Mouse (Mus musculus): ENCODE data around the gene Ldhd. TPM values are rescaled to one million over a fixed set of nuclear protein-coding genes. Genes with fewer than 3 reads are reported as not detected.
"Not testable (repeated sequence)": the region's sequence is repeated elsewhere in the genome, so short reads cannot be mapped to it uniquely, and the experiment has no call there.

Ldhd gene
- polyA plus RNA-seq, 1 experiment from 2014 or later = 0.22 TPM

DNA sequence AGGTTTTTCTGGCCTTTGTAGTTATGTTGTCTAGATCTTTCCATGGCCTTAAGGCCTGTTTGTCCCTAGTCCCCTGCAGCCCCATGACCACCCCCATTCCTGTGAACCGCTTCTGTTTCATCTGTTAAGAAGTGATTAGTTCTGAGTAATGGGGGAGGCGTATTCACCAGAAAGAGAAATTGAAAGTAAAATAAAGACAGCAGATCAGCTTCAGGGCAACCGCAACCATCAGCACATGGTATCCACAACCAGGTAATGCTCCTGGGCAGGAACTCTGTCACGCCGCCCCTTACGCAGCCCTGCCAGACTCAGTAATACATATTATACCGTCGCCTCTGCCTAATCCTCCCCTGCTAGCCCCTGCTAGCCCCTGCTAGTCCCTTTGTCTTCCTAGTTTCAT, 15.5 kb upstream of the Ldhd start:
- H3K4me2 ChIP-seq = no peak overlapping the region
- no peak for ATAC-seq (ENCODE audit: insufficient read depth)
- no peaks in the 10 kb centered on the region for H3K27me3 ChIP-seq

DNA sequence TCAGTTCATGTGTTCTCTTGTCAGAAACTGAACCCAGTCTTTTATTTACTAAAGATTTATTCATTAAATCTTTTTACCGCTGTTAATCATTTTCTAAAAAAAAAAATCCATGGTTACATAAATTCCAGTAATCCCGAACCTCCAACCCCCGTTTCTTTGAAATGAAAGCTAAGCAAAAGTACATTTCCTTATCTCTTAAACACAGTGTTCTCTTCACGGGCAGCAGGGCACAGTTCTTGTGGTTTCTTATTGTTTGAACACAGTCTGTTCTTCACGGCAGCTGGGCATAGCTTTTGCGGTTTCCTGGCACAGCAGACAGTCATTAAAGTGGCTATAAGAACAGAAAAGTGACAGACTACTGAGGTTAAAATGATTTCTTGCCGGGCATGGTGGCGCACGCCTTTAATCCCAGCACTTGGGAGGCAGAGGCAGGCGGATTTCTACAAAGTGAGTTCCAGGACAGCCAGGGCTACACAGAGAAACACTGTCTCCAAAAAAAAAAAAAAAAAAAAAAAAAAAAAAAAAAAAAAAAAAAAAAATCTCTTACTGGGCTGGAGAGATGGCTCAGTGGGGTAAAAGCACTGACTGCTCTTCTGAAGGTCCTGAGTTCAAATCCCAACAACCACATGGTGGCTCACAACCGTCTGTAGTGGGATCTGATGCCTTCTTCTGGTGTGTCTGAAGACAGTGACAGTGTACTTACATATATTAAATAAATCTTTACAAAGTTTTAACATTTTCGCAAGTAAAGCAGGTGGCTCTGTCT, 14.3 kb upstream of the Ldhd start:
- H3K9me3 ChIP-seq (replicated peaks) = not testable (repeated sequence)

More for the DNA sequence above, 15.5 kb upstream of the Ldhd start:
- H3K9me3 ChIP-seq (replicated peaks) = no peaks in the 10 kb centered on the region
- 79% methylated on average over 8 of the region's 8 CpGs for WGBS (ENCODE audit: insufficient replicate concordance)
- H3K36me3 ChIP-seq (replicated peaks) = no peaks in the 10 kb centered on the region
- no peak overlapping the region for H3K4me3 ChIP-seq (replicated peaks)
- H3K4me1 ChIP-seq (replicated peaks) = peaks cover 46% of the 10 kb centered on the region
- H3K9ac ChIP-seq = no peak overlapping the region
- no peak overlapping the region for H3K27ac ChIP-seq (replicated peaks)

DNA sequence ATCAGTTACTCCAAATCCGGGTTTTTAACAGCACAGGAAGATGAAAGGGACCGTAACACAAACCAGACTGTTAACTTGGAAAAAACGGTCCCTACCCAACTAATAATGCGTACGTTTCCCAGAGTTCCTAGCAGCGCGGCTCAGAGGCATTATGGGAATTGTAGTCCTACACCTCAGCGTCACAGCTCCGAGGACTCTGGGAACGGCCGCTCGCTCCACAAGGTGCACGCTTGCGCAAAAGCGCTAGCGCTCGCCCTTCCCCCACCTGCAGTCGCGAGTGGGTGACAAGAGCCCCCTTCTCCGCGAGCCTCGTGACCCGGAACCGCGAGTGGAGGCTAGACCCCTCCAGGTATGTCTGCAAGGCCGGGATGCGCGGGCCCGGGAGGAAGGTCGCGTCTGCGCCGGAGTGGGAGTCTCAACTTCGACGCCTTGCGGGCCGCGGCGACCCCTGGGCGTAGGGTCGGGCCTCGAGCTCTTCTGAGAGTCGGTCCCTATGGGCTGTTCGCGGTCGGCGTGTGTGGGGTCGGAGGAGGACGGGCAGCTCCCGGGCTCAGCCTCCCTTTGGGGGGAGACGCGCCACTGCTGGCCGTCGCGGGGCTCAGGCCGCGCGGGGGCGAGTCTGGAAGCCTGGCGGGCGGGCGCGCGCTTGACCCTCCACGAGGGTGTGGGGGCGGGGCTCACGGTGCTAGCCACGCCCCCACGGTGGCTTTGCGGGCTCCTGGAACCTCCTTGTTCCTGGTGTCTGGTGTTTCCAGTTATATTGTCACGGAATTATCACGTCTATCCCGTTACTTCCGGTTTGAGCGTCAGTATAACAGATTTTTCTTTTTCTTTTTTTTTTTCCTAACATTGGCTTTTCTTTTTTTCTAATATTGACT, 13.3 kb upstream of the Ldhd start, which contains the start of gene Zfp1:
Gene Zfp1, plus strand, starts transcription at position 138 of the 878 bp plus-strand sequence.
- no peaks in the 10 kb centered on the region for H3K9me3 ChIP-seq (replicated peaks)
- ATAC-seq (ENCODE audit: insufficient read depth) = peak; percentile 95
- peak within 1 kb of the TSS; percentile 78 for H3K4me3 ChIP-seq (replicated peaks)
- no peaks in the 10 kb centered on the region for H3K36me3 ChIP-seq (replicated peaks)
- peak within 1 kb of the TSS; percentile 80 for H3K9ac ChIP-seq
- peak within 1 kb of the TSS; percentile 100 for H3K4me2 ChIP-seq
- WGBS (ENCODE audit: insufficient replicate concordance) = under 1% methylated on average over 74 of the region's 75 CpGs
- H3K4me1 ChIP-seq (replicated peaks) = peaks cover 41% of the 10 kb centered on the region
- peaks cover 6% of the 10 kb centered on the region; the same call in 1 of the 2 replicates for H3K27me3 ChIP-seq
- H3K27ac ChIP-seq (replicated peaks) = peak within 1 kb of the TSS; percentile 94

More for the DNA sequence above, 14.3 kb upstream of the Ldhd start:
- WGBS (ENCODE audit: insufficient replicate concordance) = 17% methylated on average over 12 of the region's 12 CpGs
- peak overlapping the region; percentile 78 for H3K4me3 ChIP-seq (replicated peaks)
- not testable (repeated sequence) for H3K36me3 ChIP-seq (replicated peaks); ATAC-seq (ENCODE audit: insufficient read depth); H3K27me3 ChIP-seq
- peak overlapping the region; percentile 80 for H3K9ac ChIP-seq
- H3K4me2 ChIP-seq = peak overlapping the region; percentile 100
- peaks cover 46% of the 10 kb centered on the region for H3K4me1 ChIP-seq (replicated peaks)
- peak overlapping the region; percentile 94 for H3K27ac ChIP-seq (replicated peaks)

DNA sequence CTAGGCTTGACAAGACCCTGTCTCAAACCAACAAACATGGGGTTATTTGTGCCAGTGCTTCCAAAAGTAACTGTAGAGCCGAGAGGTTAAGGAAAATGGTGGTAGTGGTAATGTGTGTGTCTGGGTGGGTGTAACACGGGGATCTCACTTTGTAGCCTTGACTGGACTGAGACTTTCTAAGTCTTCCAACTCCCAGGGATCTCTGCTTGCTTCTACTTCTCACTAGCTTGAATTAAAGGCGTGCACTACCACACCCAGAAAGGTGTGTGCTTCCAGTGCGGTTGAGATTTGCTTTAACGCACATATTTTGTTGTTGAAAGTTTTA, 12.7 kb upstream of the Ldhd start:
- peaks cover 6% of the 10 kb centered on the region; the same call in 1 of the 2 replicates for H3K27me3 ChIP-seq
- H3K9ac ChIP-seq = peak overlapping the region; percentile 80
- H3K4me2 ChIP-seq = peak overlapping the region; percentile 100
- ATAC-seq (ENCODE audit: insufficient read depth) = peak; percentile 44
- no peaks in the 10 kb centered on the region for H3K9me3 ChIP-seq (replicated peaks)
- peak overlapping the region; percentile 94 for H3K27ac ChIP-seq (replicated peaks)
- peaks cover 36% of the 10 kb centered on the region for H3K4me1 ChIP-seq (replicated peaks)
- 6% methylated on average over 5 of the region's 5 CpGs for WGBS (ENCODE audit: insufficient replicate concordance)
- H3K4me3 ChIP-seq (replicated peaks) = peak overlapping the region; percentile 78
- H3K36me3 ChIP-seq (replicated peaks) = no peaks in the 10 kb centered on the region

DNA sequence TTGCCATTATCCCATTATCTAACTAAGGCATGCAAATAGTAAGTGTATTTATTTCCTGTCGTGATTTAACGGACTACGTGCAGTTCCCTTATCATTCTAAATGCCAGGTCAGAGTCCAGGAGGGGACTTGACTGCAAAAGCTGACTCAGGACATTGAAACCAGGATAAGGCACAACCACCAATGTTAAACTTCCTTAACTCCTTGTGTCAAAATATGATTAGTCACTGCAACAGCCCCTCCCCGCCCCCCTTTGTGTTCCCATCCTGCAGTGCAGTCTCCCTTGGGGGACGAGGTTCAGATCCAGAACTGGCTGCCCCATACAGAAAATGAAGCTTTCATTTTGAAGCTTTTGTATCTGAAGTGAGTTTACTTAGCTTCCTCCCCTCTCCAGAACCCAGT, 12.3 kb upstream of the Ldhd start:
- Histone ChIP-seq H3K4me2 (peak overlapping the region; percentile 100), H3K9me3 (replicated peaks) (no peaks in the 10 kb centered on the region), H3K27ac (replicated peaks) (peak overlapping the region; percentile 94), H3K27me3 (peaks cover 6% of the 10 kb centered on the region; the same call in 1 of the 2 replicates), H3K36me3 (replicated peaks) (no peaks in the 10 kb centered on the region), H3K4me3 (replicated peaks) (peak overlapping the region; percentile 78), H3K4me1 (replicated peaks) (peaks cover 34% of the 10 kb centered on the region), H3K9ac (peak overlapping the region; percentile 80)
- WGBS (ENCODE audit: insufficient replicate concordance) = 3% methylated on average over 5 of the region's 5 CpGs
- no peak for ATAC-seq (ENCODE audit: insufficient read depth)

DNA sequence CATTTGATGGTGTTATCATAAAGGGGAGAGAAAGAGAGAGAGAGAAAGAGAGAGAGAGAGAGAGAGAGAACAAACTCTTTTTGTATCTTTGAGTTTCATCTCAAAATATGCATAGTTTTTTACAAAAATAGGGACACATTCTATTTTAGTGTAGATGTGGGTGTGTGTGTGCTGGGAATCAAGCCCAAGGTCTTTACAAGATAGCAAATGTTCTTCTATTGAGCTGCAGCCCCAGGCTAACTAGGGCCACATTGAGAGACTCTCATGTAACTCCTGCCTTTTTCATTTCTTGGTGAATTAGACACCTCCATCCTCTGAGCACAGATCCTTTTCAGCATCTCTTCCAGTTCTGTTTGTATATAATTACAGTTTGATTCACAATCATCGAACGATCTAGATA, 10.9 kb upstream of the Ldhd start:
- H3K4me2 ChIP-seq = no peak overlapping the region
- H3K27ac ChIP-seq (replicated peaks) = no peak overlapping the region
- H3K4me3 ChIP-seq (replicated peaks) = no peak overlapping the region
- no peaks in the 10 kb centered on the region for H3K9me3 ChIP-seq (replicated peaks)
- WGBS (ENCODE audit: insufficient replicate concordance) = 79% methylated on average over 2 of the region's 2 CpGs
- H3K4me1 ChIP-seq (replicated peaks) = peaks cover 29% of the 10 kb centered on the region
- H3K27me3 ChIP-seq = peaks cover 6% of the 10 kb centered on the region; the same call in 1 of the 2 replicates
- no peak overlapping the region for H3K9ac ChIP-seq
- no peak for ATAC-seq (ENCODE audit: insufficient read depth)
- no peaks in the 10 kb centered on the region for H3K36me3 ChIP-seq (replicated peaks)

DNA sequence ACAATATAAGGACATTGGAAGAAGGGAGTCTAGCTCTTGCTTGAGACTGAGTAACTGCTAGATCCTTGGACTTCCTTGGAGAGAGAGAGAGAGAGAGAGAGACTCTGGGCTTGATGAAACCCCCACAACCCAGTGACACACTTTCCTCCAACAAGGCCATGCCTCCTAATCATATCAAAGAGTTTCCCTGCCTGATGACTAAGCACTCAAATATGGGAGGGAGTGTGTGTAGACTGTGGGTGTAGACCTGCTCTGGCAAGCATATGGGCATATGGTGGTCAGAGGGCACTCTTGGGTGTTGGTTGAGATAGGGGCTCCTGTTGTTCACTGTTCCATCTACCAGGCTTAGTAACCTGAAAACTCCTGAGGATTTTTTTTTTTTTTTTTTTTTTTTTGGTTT, 7.9 kb upstream of the Ldhd start:
- no peaks in the 10 kb centered on the region for H3K9me3 ChIP-seq (replicated peaks)
- no peak overlapping the region for H3K4me3 ChIP-seq (replicated peaks)
- peaks cover 6% of the 10 kb centered on the region; the same call in 1 of the 2 replicates for H3K27me3 ChIP-seq
- peaks cover 11% of the 10 kb centered on the region for H3K4me1 ChIP-seq (replicated peaks)
- H3K27ac ChIP-seq (replicated peaks) = no peak overlapping the region
- no peak overlapping the region for H3K4me2 ChIP-seq
- no peak for ATAC-seq (ENCODE audit: insufficient read depth)
- H3K9ac ChIP-seq = no peak overlapping the region
- H3K36me3 ChIP-seq (replicated peaks) = no peaks in the 10 kb centered on the region

DNA sequence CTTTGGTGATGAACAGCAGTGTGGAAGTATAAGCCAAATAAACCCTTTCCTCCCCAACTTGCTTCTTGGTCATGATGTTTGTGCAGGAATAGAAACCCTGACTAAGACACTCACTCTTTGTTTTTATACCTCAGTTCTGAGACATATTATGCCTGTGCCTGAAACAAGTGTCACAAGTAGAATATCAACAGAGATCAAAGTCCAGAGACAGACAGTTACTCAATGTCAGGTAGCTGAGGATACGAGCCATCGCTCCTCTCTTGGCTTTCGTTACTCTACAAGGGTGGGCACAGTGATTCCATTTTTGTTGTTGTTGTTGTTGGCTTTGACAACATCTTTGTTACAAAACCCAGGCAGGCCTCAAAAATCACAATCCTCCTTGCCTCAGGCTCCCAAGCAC, 2.8 kb upstream of the Ldhd start:
- Histone ChIP-seq H3K4me1 (replicated peaks) (peaks cover 9% of the 10 kb centered on the region; the same call in 1 of the 2 replicates), H3K4me3 (replicated peaks) (no peak overlapping the region), H3K27ac (replicated peaks) (no peak overlapping the region), H3K9me3 (replicated peaks) (no peaks in the 10 kb centered on the region), H3K9ac (no peak overlapping the region), H3K27me3 (no peaks in the 10 kb centered on the region), H3K36me3 (replicated peaks) (no peaks in the 10 kb centered on the region), H3K4me2 (no peak overlapping the region)
- no peak for ATAC-seq (ENCODE audit: insufficient read depth)
- WGBS (ENCODE audit: insufficient replicate concordance) = 81% methylated on average over 3 of the region's 3 CpGs

DNA sequence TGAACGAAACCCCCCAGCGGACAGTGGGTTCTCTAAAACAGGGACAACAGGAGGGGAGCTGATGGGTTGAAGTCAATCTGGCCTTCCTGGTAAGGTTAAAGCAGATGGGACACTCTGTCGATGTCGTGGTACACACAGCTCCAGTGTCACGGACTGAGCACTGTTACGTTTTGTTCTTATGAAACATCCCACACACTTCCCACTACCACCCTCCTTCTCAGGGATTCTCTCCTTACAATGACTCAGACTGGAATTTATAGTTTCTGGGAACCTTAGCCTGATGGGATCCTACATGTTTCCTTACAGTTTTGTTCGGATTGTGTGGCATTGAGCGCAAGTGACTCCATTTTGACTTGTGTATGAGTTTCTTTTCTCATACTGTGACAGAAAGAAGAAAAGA, 1.4 kb upstream of the Ldhd start:
- H3K9me3 ChIP-seq (replicated peaks) = no peaks in the 10 kb centered on the region
- H3K27ac ChIP-seq (replicated peaks) = no peak overlapping the region
- peaks cover 9% of the 10 kb centered on the region; the same call in 1 of the 2 replicates for H3K4me1 ChIP-seq (replicated peaks)
- ATAC-seq (ENCODE audit: insufficient read depth) = no peak
- H3K27me3 ChIP-seq = no peaks in the 10 kb centered on the region
- 78% methylated on average over 8 of the region's 8 CpGs for WGBS (ENCODE audit: insufficient replicate concordance)
- H3K36me3 ChIP-seq (replicated peaks) = no peaks in the 10 kb centered on the region
- H3K9ac ChIP-seq = no peak overlapping the region
- no peak overlapping the region for H3K4me3 ChIP-seq (replicated peaks)
- no peak overlapping the region for H3K4me2 ChIP-seq

DNA sequence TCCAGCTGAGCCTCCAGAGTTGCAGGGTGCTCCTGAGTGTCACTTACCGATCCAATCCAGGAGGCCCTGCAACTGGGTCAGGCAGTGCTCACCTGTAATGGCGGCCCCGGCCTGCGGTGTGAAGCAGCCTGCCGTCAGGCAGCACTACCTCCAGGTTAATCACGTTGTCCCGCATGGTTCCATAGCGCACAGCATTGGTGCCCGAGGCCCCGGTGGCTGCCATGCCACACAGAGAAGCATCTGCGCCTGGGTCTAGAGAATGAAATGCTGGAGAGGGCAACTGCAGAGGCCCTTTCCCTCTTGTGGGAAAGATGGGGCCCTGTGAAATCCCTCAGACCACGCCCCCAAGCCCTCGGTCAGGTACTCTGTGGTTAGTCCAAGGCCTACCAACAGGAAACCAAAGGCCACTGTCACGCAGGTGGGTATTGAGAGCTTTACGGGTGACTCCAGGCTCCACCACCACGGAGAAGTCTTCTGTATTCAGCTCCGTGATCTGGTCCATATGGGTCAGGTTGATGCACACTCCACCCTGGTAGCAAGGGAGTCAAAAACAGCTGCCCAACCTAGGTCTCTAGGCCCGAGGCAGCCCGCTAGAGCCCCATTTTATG, 1.2 kb downstream of the Ldhd start:
- Histone ChIP-seq H3K4me2 (no peak overlapping the region), H3K4me3 (replicated peaks) (no peak overlapping the region), H3K4me1 (replicated peaks) (peaks cover 20% of the 10 kb centered on the region), H3K9ac (no peak overlapping the region), H3K36me3 (replicated peaks) (no peaks in the 10 kb centered on the region), H3K9me3 (replicated peaks) (no peaks in the 10 kb centered on the region), H3K27ac (replicated peaks) (no peak overlapping the region), H3K27me3 (no peaks in the 10 kb centered on the region)
- no peak for ATAC-seq (ENCODE audit: insufficient read depth)
- 65% methylated on average over 19 of the region's 19 CpGs for WGBS (ENCODE audit: insufficient replicate concordance)

DNA sequence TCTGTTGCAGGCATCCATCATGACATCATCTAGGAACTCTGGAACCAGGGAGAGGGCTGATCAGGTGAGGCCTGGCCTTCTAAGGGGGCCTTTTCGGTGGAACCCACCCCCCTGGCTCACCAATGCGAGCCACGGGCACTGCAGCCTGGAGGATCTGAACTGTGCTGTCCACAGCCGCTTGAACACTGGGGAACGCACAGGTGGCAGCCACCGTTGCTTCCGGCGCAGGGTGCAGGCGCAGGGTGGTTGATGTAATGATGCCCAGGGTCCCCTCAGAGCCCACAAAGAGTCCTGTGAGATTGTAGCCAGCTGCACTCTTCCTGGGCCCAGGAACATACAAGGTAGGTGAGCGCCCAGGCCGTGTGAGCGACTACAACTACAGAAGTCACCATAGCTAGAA, 1.8 kb downstream of the Ldhd start:
- Histone ChIP-seq H3K27me3 (no peaks in the 10 kb centered on the region), H3K9me3 (replicated peaks) (no peaks in the 10 kb centered on the region), H3K4me1 (replicated peaks) (peaks cover 24% of the 10 kb centered on the region), H3K4me3 (replicated peaks) (no peak overlapping the region), H3K9ac (no peak overlapping the region), H3K27ac (replicated peaks) (no peak overlapping the region), H3K36me3 (replicated peaks) (no peaks in the 10 kb centered on the region), H3K4me2 (no peak overlapping the region)
- no peak for ATAC-seq (ENCODE audit: insufficient read depth)
- 82% methylated on average over 12 of the region's 12 CpGs for WGBS (ENCODE audit: insufficient replicate concordance)
